Mouse (Mus musculus) adrenal gland, postnatal 36 days (tissue): ENCODE data around the gene Gm3173. TPM values are rescaled to one million over a fixed set of nuclear protein-coding genes. Genes with fewer than 3 reads are reported as not detected.
A peak's percentile ranks its signal among the peaks of the same experiment; 100 is the strongest.
"Not testable (repeated sequence)": the region's sequence is repeated elsewhere in the genome, so short reads cannot be mapped to it uniquely, and the experiment has no call there.

Source experiments
- DNase-seq, 2 experiments: peaks; one replicate each; pipeline ENCODE4 v3.0.0; 2021; ENCODE audit warnings: mixed read lengths in 1 of 2
- long read RNA-seq, 2 experiments: library from polyadenylated mRNA; stranded (forward); transcript quantifications; one replicate each; pipeline ENCODE4 v2.0.0; 2021; ENCODE audit warnings: borderline sequencing depth in 2 of 2
- total RNA-seq, 2 experiments: library from RNA; stranded (reverse); gene quantifications; 2 replicates each; pipeline ENCODE4 v1.2.3; 2021

The Gm3173 gene
- not detected for total RNA-seq
- long read RNA-seq, experiment 1 = 0 reads
- long read RNA-seq, experiment 2 = 0 reads

DNA sequence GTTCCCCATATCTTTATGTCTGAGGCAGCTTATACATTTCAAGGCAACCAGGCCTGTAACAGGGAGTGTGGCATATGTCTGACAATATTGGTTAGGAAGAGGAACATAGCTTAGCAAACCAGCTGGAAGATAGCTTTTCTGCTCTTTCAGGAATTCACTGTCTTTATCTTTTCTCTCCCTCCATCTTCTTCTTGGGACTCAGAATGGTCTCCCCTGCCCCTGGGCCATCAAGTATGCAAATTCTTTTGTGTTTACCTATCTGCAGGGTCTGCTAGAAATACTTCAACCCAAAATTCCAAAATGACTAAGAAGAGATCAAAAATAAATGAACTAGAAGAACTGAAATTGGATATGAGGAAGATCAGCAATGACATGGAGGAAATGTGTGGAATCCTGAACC lies at the start of gene Gm3173:
Gene Gm3173, plus strand, starts transcription at position 301 of the 400 bp plus-strand sequence.
- not testable (repeated sequence) for DNase-seq

DNA sequence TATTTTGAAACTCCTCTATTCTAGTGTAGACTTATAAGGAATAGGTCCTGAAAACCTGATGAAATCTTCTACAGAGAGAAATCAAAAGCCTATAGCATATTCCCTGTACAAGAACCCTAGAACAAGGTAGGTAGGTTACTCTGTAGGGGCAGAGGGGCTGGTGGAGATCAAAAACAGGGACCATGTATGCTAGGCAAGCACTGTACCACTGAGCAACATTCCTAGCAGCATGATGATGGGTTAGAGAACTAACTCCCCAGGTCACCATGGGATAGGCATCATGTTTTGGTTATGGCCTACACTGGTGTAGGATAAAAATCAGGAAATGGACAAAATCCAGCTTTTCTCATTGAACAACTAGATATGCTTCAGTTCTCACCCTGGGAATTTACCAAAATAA lies 45.2 kb upstream of the Gm3173 start:
- DNase-seq = not testable (repeated sequence)

DNA sequence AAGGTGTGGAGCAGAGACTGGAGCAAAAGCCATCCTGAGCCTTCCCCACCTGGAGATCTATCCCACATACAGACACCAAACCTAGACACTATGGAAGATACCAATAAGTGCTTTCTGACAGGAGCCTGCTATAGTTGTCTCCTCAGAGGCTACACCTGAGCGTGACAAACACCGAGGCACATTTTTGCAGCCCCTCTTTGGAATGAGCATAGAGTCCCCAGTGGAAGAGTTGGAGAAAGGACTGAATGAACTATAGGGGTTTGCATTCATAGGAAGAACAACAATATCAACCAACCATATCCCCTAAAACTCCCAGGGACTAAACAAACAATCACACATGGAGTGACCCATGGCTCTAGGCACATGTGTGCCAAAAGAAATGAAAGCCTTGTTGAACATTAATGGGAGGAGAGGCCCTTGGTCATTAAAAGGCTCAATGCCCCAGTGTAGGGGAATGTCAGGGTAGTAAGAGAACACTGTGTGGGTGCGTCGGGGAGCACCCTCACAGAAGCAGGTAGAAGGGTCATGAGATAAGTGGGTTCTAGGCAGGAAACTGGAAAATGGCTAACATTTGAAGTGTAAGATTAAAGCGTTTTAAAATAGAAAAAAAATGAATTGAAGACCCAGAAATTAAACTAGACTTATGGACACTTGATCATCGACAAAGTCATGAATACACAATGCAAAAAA lies 37.8 kb upstream of the Gm3173 start:
- DNase-seq = not testable (repeated sequence)

DNA sequence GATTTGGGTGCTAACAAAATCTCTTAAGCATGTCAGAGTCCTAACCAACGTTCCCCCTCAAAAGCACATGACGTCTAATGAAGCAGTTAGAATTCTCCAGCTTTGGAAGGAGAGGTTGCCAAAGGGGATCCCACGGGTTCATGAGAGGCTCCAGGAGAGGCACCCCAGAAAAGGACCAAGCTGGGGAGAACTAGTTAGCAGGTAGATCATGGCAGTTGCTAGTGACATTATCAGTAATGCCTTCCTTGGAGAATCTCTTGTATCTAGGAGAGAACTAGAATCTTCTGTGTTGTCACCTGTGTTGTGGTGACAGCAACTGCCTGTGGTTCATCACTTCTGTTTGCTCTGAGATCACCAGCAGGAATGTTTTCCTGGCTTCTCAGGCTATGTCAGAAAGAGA lies 33.6 kb upstream of the Gm3173 start, which contains the start of gene Gm3159:
Gene Gm3159, plus strand, starts transcription at position 301 of the 400 bp plus-strand sequence.
- DNase-seq = not testable (repeated sequence)

DNA sequence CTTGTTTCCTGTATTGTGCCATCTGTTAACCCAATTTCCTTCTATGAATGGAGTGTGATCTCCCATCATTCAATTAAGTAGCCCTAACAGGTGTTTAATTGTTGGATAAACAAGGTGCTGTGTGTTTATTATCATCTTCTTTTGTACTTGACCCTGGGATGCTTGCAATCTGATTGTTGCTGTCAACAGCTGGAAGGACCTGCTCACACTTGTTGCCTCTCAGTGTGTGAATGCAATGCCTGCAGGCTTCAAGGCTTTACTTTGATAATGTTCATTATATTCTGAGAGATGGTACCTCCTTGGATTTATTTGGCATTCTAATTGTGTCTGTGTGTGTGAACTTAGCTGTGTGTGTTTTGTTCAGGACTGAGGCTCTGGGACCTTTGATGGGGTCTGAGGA lies 32.2 kb upstream of the Gm3173 start:
- not testable (repeated sequence) for DNase-seq

DNA sequence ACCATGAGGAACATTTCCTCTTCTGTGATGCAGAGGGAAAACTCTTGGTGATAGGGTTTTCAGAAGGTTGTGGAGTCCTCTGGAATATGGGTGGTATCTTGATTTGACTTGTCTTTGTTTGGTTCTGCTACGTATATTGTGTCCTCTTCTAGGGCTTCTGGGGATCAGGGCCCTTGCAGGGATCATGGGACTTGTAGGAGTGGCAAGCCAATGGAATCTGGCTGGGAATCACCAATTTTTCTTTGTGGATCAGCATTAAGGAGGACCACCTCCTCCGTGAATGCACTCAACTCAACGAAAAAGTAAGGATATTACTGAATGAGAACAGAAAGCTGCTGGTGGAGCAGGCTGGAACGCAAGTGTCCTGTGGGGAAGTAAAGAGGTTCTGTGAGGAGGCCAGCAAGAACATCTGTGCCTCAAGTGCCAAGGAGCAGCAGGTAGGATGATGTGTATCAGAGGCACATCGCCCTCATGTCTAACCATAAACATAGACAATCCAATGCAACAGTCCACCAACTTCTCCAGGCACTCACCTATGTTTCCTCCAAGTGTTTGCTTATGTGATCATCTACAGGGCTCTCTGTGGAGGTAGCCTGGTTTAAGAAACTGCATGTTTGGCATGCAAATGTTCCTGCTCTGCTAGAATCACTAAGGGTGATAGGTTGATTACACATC lies 30.5 kb upstream of the Gm3173 start:
- DNase-seq = not testable (repeated sequence)

DNA sequence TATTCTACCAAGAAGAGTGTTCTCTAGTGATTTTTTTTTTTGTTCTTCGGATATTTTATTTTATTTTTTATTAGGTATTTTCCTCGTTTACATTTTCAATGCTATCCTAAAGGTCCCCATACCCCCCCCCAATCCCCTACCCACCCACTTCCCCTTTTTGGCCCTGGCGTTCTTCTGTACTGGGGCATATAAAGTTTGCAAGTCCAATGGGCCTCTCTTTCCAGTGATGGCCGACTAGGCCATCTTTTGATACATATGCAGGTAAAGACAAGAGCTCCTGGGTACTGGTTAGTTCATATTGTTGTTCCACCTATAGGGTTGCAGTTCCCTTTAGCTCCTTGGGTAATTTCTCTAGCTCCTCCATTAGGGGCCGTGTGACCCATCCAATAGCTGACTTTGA lies 29.5 kb upstream of the Gm3173 start:
- DNase-seq = not testable (repeated sequence)

DNA sequence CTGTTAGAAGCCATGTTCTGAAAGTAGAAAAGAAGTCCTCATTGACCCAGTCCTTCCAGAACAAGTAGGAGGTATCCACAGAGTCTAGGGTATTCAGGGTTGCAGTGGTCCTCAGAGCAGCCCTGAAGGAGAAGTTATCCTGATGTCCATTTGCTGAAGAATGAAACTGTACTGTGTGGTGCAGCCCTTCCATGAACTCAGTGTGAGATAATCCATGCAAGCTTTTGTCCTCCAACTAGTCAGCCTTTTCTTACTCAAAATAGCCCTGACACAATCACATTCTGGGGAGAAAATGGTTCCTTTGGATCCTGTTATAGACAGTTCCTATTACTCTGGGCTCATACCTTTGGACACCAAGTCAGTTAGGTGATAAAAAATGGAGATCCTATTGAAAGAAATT lies 27.0 kb upstream of the Gm3173 start:
- DNase-seq = not testable (repeated sequence)

DNA sequence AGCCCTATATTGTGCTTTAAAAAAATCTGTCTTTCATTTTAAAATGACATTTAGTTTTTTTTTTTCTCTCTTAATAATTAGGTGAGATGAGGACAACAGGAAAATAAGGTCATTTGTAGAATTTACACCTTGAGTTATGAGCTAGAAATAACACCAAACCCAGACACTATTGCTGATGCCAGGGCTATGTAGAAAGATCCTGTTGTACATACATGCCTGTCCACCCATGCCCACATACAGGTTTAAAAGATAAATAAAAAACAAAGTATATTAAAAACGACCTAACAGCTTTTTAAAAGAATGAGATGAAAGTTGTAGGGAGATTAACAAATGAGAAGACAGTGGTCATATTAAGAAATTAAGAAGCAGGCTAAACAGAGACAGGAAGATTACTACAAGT lies 20.9 kb upstream of the Gm3173 start:
- DNase-seq = not testable (repeated sequence)

DNA sequence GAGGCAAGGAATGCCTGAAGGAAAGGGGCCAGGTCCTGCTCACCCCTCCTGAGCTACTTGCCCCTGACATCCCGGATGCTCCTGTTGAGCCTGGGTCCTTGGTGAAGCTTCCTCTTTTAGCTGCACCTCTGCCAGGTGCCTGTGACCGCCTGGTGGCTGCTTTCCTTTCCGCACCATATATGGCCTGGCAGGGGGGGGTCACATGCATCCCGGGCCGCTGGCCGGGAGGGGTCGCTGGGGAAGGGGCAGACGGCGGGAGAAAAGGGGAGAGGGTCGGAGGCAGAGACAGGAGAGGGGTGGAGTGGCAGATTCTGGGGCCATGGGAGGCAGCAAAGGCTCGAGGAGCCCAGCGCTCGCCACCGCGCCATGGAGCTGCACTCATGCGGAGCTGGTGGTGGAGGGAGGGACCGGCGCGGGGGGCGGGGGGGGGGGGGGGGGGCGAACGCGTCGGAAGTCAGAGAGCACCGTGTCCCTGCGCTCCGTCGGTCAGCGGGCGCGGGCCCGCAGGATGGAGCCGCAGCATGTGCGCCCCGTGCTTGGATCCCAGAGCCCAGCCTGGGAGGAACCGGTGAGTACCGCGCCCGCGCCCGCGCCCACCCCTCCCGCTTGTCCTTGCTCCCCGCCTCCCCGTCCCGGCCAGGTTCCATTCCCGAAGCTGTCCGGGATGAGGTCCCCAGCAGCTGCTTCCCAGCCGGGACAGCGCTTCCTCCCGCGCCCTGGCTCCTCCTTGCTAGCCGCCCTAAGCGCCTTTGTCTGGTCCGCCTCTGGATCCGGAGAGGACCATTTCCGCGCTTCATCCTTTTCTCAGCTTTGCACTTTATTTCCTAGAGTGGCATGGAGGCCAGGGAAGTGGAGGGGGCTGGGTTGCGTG lies 15.6 kb upstream of the Gm3173 start, which contains the start of gene Gm3164:
Gene Gm3164, plus strand, starts transcription at position 484 of the 871 bp plus-strand sequence.
- peak; percentile 59 for DNase-seq

DNA sequence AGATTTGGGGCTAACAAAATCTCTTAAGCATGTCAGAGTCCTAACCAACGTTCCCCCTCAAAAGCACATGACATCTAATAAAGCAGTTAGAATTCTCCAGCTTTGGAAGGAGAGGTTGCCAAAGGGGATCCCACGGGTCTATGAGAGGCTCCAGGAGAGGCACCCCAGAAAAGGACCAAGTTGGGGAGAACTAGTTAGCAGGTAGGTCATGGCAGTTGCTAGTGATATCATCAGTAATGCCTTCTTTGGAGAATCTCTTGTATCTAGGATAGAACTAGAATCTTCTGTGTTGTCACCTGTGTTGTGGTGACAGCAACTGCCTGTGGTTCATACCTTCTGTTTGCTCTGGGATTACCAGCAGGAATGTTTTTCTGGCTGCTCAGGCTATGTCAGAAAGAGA lies 50.7 kb downstream of the Gm3173 start, which contains the start of gene Gm3182:
Gene Gm3182, plus strand, starts transcription at position 301 of the 400 bp plus-strand sequence.
- DNase-seq = not testable (repeated sequence)

DNA sequence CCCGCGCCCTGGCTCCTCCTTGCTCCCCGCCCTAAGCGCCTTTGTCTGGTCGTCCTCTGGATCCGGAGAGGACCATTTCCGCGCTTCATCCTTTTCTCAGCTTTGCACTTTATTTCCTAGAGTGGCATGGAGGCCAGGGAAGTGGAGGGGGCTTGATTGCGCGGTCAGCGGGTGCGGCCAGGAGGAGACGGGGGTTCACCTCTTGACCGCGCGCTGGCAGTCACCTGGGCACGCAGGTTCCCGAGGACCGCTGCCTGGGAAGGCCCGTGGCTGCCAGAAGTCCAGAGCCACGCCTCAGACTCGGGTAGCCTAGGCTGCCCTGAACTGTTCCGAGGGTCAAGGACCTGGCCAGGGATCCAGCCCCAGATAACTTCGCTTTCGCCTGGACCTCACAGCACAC lies 68.6 kb downstream of the Gm3173 start:
- DNase-seq = not testable (repeated sequence)

DNA sequence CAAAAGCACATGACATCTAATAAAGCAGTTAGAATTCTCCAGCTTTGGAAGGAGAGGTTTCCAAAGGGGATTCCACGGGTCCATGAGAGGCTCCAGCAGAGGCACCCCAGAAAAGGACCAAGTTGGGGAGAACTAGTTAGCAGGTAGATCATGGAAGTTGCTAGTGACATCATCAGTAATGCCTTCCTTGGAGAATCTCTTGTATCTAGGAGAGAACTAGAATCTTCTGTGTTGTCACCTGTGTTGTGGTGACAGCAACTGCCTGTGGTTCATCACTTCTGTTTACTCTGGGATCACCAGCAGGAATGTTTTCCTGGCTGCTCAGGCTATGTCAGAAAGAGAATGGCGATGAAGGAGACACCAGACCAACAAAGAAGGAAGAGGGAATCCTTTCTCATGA lies 124.3 kb downstream of the Gm3173 start, which contains the start of gene Gm3047:
Gene Gm3047, plus strand, starts transcription at position 301 of the 400 bp plus-strand sequence.
- not testable (repeated sequence) for DNase-seq

Other genes starting within 250 kb of the Gm3173 start
- gene Gm2974, start 248.4 kb upstream of the Gm3173 start, total RNA-seq = not detected
- not detected for gene Gm3138, start 181.4 kb upstream of the Gm3173 start, total RNA-seq
- not detected for gene Gm3149, start 113.7 kb upstream of the Gm3173 start, total RNA-seq
- not detected for gene 2610042L04Rik, start 96.2 kb upstream of the Gm3173 start, total RNA-seq
- gene Gm3159, start 33.5 kb upstream of the Gm3173 start, total RNA-seq = not detected
- not detected for gene Gm3164, start 15.5 kb upstream of the Gm3173 start, total RNA-seq
- gene Gm3182, start 50.8 kb downstream of the Gm3173 start, total RNA-seq = not detected
- gene Gm3047, start 124.4 kb downstream of the Gm3173 start, total RNA-seq = not detected
- under 1 TPM in 1 of 2 experiments, not detected in 1; 0.17 TPM for gene Gm8159, start 201.4 kb downstream of the Gm3173 start, total RNA-seq
- gene Gm3239, start 233.2 kb downstream of the Gm3173 start, total RNA-seq = not detected